ENCODE assay signal across 10 mouse cellular contexts in genomic region chr7:114316361-114316871, GRCm38 (mm10). TPM values are rescaled to one million over a fixed set of nuclear protein-coding genes. Genes with fewer than 3 reads are reported as not detected.
DNase-seq lines count a peak whose midpoint lies in the region; ATAC-seq and TF ChIP-seq lines count a peak whose summit lies in the region.
"Had no signal": no experiment of that assay in that cellular context is flagged by ENCODE, and none has a peak within 500 bp of the region (broad histone marks: within the 10 kb centered on the region; RNA-seq: fewer than 3 reads in every experiment).

No protein-coding gene starts in this region.

- H3K4me3 ChIP-seq in heart, embryonic 13.5 days = no peak overlapping the region
- no peak overlapping the region for H3K4me3 ChIP-seq in heart, embryonic 12.5 days
- H3K4me3 ChIP-seq in spleen, adult 2 months (ENCODE audit: extremely low read depth, insufficient read depth, insufficient read length) = no peak overlapping the region
- H3K4me3 ChIP-seq: neural tube, embryonic 12.5 days had no signal

- WGBS in heart, embryonic 13.5 days = 69% methylated on average over 5 of the region's 5 CpGs
- 67% methylated on average over 5 of the region's 5 CpGs for WGBS in heart, embryonic 12.5 days
- 44% methylated on average over 5 of the region's 5 CpGs for WGBS in spleen, adult 2 months

- H3K4me1 ChIP-seq in heart, embryonic 13.5 days = peaks cover 19% of the 10 kb centered on the region
- peaks cover 15% of the 10 kb centered on the region for H3K4me1 ChIP-seq in heart, embryonic 12.5 days (replicated peaks)
- peaks cover 13% of the 10 kb centered on the region; the same call in 1 of the 2 replicates for H3K4me1 ChIP-seq in spleen, adult 2 months (ENCODE audit: control insufficient read depth, insufficient read depth, insufficient read length)
- H3K4me1 ChIP-seq: neural tube, embryonic 12.5 days had no signal

- no peaks in the 10 kb centered on the region for H3K9me3 ChIP-seq in heart, embryonic 13.5 days
- no peaks in the 10 kb centered on the region for H3K9me3 ChIP-seq in heart, embryonic 12.5 days (replicated peaks)
- H3K9me3 ChIP-seq: neural tube, embryonic 12.5 days had no signal

- 0 out of 2 replicates have a peak overlapping the region, but pooled peaks have one; percentile 69 for H3K27ac ChIP-seq in heart, embryonic 13.5 days (replicated peaks)
- no peak overlapping the region for H3K27ac ChIP-seq in heart, embryonic 12.5 days (ENCODE audit: poor library complexity, severe bottlenecking)
- peak overlapping the region; percentile 88 for H3K27ac ChIP-seq in spleen, adult 2 months (ENCODE audit: insufficient read depth, low read length)
- H3K27ac ChIP-seq: hindbrain, embryonic 14.5 days; neural tube, embryonic 12.5 days had no signal

- DNase-seq in spleen, adult 2 months (ENCODE audit: low read depth in 1 of 2, low spot score in 2 of 2) = peak; percentile 18 to 36
- DNase-seq in spleen, adult 12 weeks (ENCODE audit: low spot score) = no peak
- peak; percentile 14 to 22 for DNase-seq in heart, postnatal 36 days
- DNase-seq in thymus, postnatal 14 days = peak; percentile 65
- no peak for DNase-seq in MN1 (ENCODE audit: low spot score)
- DNase-seq in layer of hippocampus, postnatal 36 days = no peak

- no peaks in the 10 kb centered on the region for H3K27me3 ChIP-seq in heart, embryonic 13.5 days (replicated peaks)
- H3K27me3 ChIP-seq in heart, embryonic 12.5 days (replicated peaks) = no peaks in the 10 kb centered on the region
- no peaks in the 10 kb centered on the region for H3K27me3 ChIP-seq in spleen, adult 2 months (ENCODE audit: control insufficient read depth, insufficient read depth, low read length)
- H3K27me3 ChIP-seq: neural tube, embryonic 12.5 days had no signal

- H3K9ac ChIP-seq in heart, embryonic 13.5 days = no peak overlapping the region
- H3K9ac ChIP-seq in heart, embryonic 12.5 days = no peak overlapping the region
- H3K9ac ChIP-seq: hindbrain, embryonic 14.5 days; neural tube, embryonic 12.5 days had no signal

- no peak for ATAC-seq in heart, embryonic 13.5 days (ENCODE audit: extremely low read depth, insufficient number of reproducible peaks, low FRiP score, low TSS enrichment)
- ATAC-seq in heart, embryonic 12.5 days (ENCODE audit: insufficient number of reproducible peaks, low FRiP score) = no peak

- intact Hi-C loops in heart, postnatal 36 days (cut with DNase I) = loop anchor here (5.0 kb wide), 1 partner anchor 34 kb away; no protein-coding TSS in a partner anchor

- TF ChIP-seq CTCF in spleen, adult 2 months (IDR thresholded peaks at IDR 0.05; ENCODE audit: extremely low read depth, insufficient read depth, insufficient read length, insufficient replicate concordance) = no peak

- no peaks in the 10 kb centered on the region for H3K36me3 ChIP-seq in heart, embryonic 13.5 days
- no peaks in the 10 kb centered on the region for H3K36me3 ChIP-seq in heart, embryonic 12.5 days
- no peaks in the 10 kb centered on the region for H3K36me3 ChIP-seq in spleen, adult 2 months (ENCODE audit: control insufficient read depth, insufficient read depth, low read length)
- H3K36me3 ChIP-seq: neural tube, embryonic 12.5 days had no signal

- TF ChIP-seq POLR2A in spleen, adult 2 months (IDR thresholded peaks at IDR 0.05; ENCODE audit: low read depth, low read length) = no peak

- H3K4me2 ChIP-seq in heart, embryonic 13.5 days = no peak overlapping the region
- no peak overlapping the region for H3K4me2 ChIP-seq in heart, embryonic 12.5 days
- H3K4me2 ChIP-seq: hindbrain, embryonic 14.5 days; neural tube, embryonic 12.5 days had no signal

RNA-seq across cellular contexts. Expression of gene Psma1, which starts 40.5 kb away (rescaled TPM):
- polyA plus RNA-seq in heart, embryonic 13.5 days (2015; fragmentation: Nextera tagmentation; extraction: Ambion mirVana) = 327 and 356 TPM in 2 replicates
- polyA plus RNA-seq in heart, embryonic 12.5 days (2016; fragmentation: Nextera tagmentation; extraction: Ambion mirVana) = 305 and 313 TPM in 2 replicates
- polyA plus RNA-seq in spleen, adult 2 months (2012; rRNA removed) = 42.6 and 42.7 TPM in 2 replicates
- total RNA-seq in heart, postnatal 36 days (2021) = 100 to 1,000 TPM; 134 to 146 TPM
- total RNA-seq in layer of hippocampus, postnatal 36 days (2021) = 100 to 1,000 TPM; 117 to 124 TPM

Comparison
In these comparisons a context has a peak if more than half of its experiments do, and no peak if none do; other contexts are left out.
1. DNase-seq: peak in spleen, adult 2 months (2 of 2), heart, postnatal 36 days (2 of 2) and thymus, postnatal 14 days (single experiment); none in spleen, adult 12 weeks (single experiment), MN1 (single experiment) and layer of hippocampus, postnatal 36 days (0 of 2).